Mouse (Mus musculus): Measurements from ENCODE around the gene Cux2. TPM values are rescaled to one million over a fixed set of nuclear protein-coding genes. Genes with fewer than 3 reads are reported as not detected.

Gene Cux2
- total and polyA plus RNA-seq, 2 experiments from 2014 or later = 16.7 to 44.0 TPM

GRCm38 (mm10) chr5:121959688-121960087 is 90.2 kb downstream of the Cux2 start:
- peak; percentile 42; the same call in 1 of the 2 replicates for ATAC-seq

DNA sequence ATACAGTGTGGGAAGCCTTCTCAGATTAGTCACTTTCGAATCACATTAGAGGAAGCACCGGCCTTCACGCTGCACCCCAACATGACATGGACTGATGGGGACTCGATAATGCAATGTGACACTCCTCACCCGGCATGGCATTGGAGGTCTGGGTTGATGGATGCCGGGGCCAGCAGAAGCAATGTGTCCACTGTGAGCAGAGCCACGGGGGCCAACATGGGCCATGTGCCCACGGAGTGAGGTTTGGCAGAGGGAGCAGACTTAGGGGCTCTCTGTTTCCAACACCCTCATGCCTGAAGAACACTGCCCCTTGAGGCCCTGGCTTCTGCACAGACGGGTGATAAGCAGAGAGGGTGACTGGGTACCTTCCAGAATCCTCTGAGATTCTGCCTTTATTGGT is 91.4 kb downstream of the Cux2 start:
- TF ChIP-seq CTCF (IDR thresholded peaks at IDR 0.05; ENCODE audit: low read depth) = no peak
- WGBS = 70% methylated on average over 9 of the region's 9 CpGs
- Histone ChIP-seq H3K4me3 (ENCODE audit: low read depth, low read length) (no peak overlapping the region), H3K9me3 (ENCODE audit: low read length) (no peaks in the 10 kb centered on the region), H3K4me1 (ENCODE audit: insufficient read depth) (0 out of 2 replicates have a peak, but pooled peaks cover 12% of the 10 kb centered on the region), H3K4me2 (ENCODE audit: low read depth) (no peak overlapping the region), H3K27ac (ENCODE audit: low read depth, low read length) (no peak overlapping the region), H3K27me3 (ENCODE audit: insufficient read depth, low read length) (no peaks in the 10 kb centered on the region), H3K9ac (no peak overlapping the region), H3K36me3 (ENCODE audit: insufficient read depth) (no peaks in the 10 kb centered on the region)
- ATAC-seq (no peak), DNase-seq (no peak)

More at GRCm38 (mm10) chr5:121959688-121960087, 90.2 kb downstream of the Cux2 start:
- 0 out of 2 replicates have a peak, but pooled peaks cover 12% of the 10 kb centered on the region for H3K4me1 ChIP-seq (ENCODE audit: insufficient read depth)
- H3K36me3 ChIP-seq (ENCODE audit: insufficient read depth) = no peaks in the 10 kb centered on the region
- H3K9me3 ChIP-seq (ENCODE audit: low read length) = no peaks in the 10 kb centered on the region
- H3K4me3 ChIP-seq (ENCODE audit: low read depth, low read length) = no peak overlapping the region
- H3K27ac ChIP-seq (ENCODE audit: low read depth, low read length) = no peak overlapping the region
- DNase-seq = peak; percentile 74
- no peak overlapping the region for H3K4me2 ChIP-seq (ENCODE audit: low read depth)
- H3K27me3 ChIP-seq (ENCODE audit: insufficient read depth, low read length) = no peaks in the 10 kb centered on the region
- H3K9ac ChIP-seq = no peak overlapping the region
- TF ChIP-seq CTCF (IDR thresholded peaks at IDR 0.05; ENCODE audit: low read depth) = no peak
- 29% methylated on average over 10 of the region's 10 CpGs for WGBS

DNA sequence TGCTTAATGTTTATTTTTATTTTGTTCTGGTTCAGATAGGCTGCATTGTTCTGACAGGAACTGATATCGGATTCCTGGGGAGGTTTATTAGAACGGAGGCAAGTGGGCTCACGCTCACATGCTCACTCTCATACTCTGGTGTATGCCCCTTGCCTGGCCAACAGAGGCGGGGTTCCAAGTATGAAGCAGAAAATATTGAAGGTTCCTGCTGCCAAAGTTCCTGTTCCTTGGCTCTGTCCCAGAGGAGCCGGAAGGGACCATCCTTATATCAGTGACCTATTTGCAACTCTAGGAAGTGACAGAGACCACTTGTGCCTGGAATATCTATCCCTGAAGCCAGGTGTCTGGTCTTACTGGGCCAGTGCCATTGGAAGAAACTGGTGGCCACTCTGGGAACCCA is 94.1 kb downstream of the Cux2 start:
- Histone ChIP-seq H3K27ac (ENCODE audit: low read depth, low read length) (no peak overlapping the region), H3K9ac (no peak overlapping the region), H3K4me3 (ENCODE audit: low read depth, low read length) (no peak overlapping the region), H3K9me3 (ENCODE audit: low read length) (no peaks in the 10 kb centered on the region), H3K27me3 (ENCODE audit: insufficient read depth, low read length) (no peaks in the 10 kb centered on the region), H3K4me1 (ENCODE audit: insufficient read depth) (0 out of 2 replicates have a peak, but pooled peaks cover 12% of the 10 kb centered on the region), H3K36me3 (ENCODE audit: insufficient read depth) (no peaks in the 10 kb centered on the region), H3K4me2 (ENCODE audit: low read depth) (no peak overlapping the region)
- WGBS = 66% methylated on average over 5 of the region's 5 CpGs
- ATAC-seq (no peak), DNase-seq (no peak)
- no peak for TF ChIP-seq CTCF (IDR thresholded peaks at IDR 0.05; ENCODE audit: low read depth)

DNA sequence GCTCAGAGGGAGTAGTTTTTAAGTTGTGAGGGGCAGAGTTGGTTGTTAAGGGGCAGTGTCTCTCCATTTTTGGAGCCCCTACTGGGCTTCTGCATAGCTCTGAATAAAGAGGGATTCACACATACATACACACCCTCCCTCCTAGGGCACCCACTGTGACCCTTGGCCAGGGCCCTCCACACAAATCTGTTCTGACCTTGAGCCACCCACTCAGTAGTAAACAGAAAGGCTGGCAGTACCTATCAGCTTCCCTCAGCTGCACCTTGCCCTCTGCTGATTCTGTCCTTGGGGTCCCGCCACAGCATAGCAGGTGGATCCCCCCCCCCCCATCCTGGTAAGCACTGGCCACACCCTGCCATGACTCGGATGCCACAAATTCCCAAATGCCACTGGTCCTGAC is 99.7 kb downstream of the Cux2 start:
- no peak for DNase-seq
- no peak for ATAC-seq
- Histone ChIP-seq H3K4me3 (ENCODE audit: low read depth, low read length) (no peak overlapping the region), H3K4me1 (ENCODE audit: insufficient read depth) (no peaks in the 10 kb centered on the region), H3K27ac (ENCODE audit: low read depth, low read length) (no peak overlapping the region), H3K4me2 (ENCODE audit: low read depth) (no peak overlapping the region), H3K9ac (no peak overlapping the region), H3K9me3 (ENCODE audit: low read length) (no peaks in the 10 kb centered on the region), H3K36me3 (ENCODE audit: insufficient read depth) (no peaks in the 10 kb centered on the region), H3K27me3 (ENCODE audit: insufficient read depth, low read length) (no peaks in the 10 kb centered on the region)
- TF ChIP-seq CTCF (IDR thresholded peaks at IDR 0.05; ENCODE audit: low read depth) = no peak
- 81% methylated on average over 2 of the region's 2 CpGs for WGBS

- Histone ChIP-seq H3K4me2 (ENCODE audit: low read depth) (peak overlapping the region; percentile 56), H3K9me3 (ENCODE audit: low read length) (no peaks in the 10 kb centered on the region), H3K9ac (peak overlapping the region; percentile 49; the same call in 1 of the 2 replicates), H3K27ac (ENCODE audit: low read depth, low read length) (peak overlapping the region; percentile 72), H3K4me3 (ENCODE audit: low read depth, low read length) (no peak overlapping the region), H3K27me3 (ENCODE audit: insufficient read depth, low read length) (no peaks in the 10 kb centered on the region), H3K36me3 (ENCODE audit: insufficient read depth) (no peaks in the 10 kb centered on the region), H3K4me1 (ENCODE audit: insufficient read depth) (no peaks in the 10 kb centered on the region)
- TF ChIP-seq CTCF (IDR thresholded peaks at IDR 0.05; ENCODE audit: low read depth) = no peak
- ATAC-seq (no peak), DNase-seq (no peak)
- 17% methylated on average over 8 of the region's 8 CpGs for WGBS
These were observed 100.9 kb downstream of the Cux2 start for GRCm38 (mm10) chr5:121949050-121949443.

- Histone ChIP-seq H3K27me3 (ENCODE audit: insufficient read depth, low read length) (no peaks in the 10 kb centered on the region), H3K4me1 (ENCODE audit: insufficient read depth) (no peaks in the 10 kb centered on the region), H3K36me3 (ENCODE audit: insufficient read depth) (no peaks in the 10 kb centered on the region), H3K27ac (ENCODE audit: low read depth, low read length) (peak overlapping the region; percentile 72), H3K9me3 (ENCODE audit: low read length) (no peaks in the 10 kb centered on the region), H3K4me2 (ENCODE audit: low read depth) (peak overlapping the region; percentile 56), H3K9ac (peak overlapping the region; percentile 49), H3K4me3 (ENCODE audit: low read depth, low read length) (peak overlapping the region; percentile 25)
- 3% methylated on average over 44 of the region's 44 CpGs for WGBS
- DNase-seq = peak; percentile 81
- ATAC-seq = peak; percentile 73
- peak; percentile 37 for TF ChIP-seq CTCF (IDR thresholded peaks at IDR 0.05; ENCODE audit: low read depth)
These were observed 101.4 kb downstream of the Cux2 start for GRCm38 (mm10) chr5:121948302-121949049.

- H3K9me3 ChIP-seq (ENCODE audit: low read length) = no peaks in the 10 kb centered on the region
- H3K4me3 ChIP-seq (ENCODE audit: low read depth, low read length) = no peak overlapping the region
- no peak for DNase-seq
- H3K27ac ChIP-seq (ENCODE audit: low read depth, low read length) = peak overlapping the region; percentile 72; the same call in 1 of the 2 replicates
- no peaks in the 10 kb centered on the region for H3K36me3 ChIP-seq (ENCODE audit: insufficient read depth)
- H3K27me3 ChIP-seq (ENCODE audit: insufficient read depth, low read length) = no peaks in the 10 kb centered on the region
- no peaks in the 10 kb centered on the region for H3K4me1 ChIP-seq (ENCODE audit: insufficient read depth)
- TF ChIP-seq CTCF (IDR thresholded peaks at IDR 0.05; ENCODE audit: low read depth) = no peak
- H3K9ac ChIP-seq = no peak overlapping the region
- 69% methylated on average over 7 of the region's 7 CpGs for WGBS
- no peak overlapping the region for H3K4me2 ChIP-seq (ENCODE audit: low read depth)
- ATAC-seq = no peak
These were observed 103.2 kb downstream of the Cux2 start for GRCm38 (mm10) chr5:121946657-121947245.

Measured in forebrain, postnatal 0 days (tissue).